Mouse (Mus musculus) heart, embryonic 15.5 days (tissue): ENCODE results near the gene D430019H16Rik. TPM values are rescaled to one million over a fixed set of nuclear protein-coding genes. Genes with fewer than 3 reads are reported as not detected.

Source experiments
- ATAC-seq: fragments of 200-750 bp; cut with Nextera tagmentation; replicated peaks from 2 replicates; pipeline ENCODE4 v1.8.0; 2017; ENCODE audit warnings: low read depth, moderate TSS enrichment; ENCODE audit not compliant: insufficient number of reproducible peaks, insufficient read depth, low FRiP score
- H3K27ac ChIP-seq: fragments of 300-500 bp; sonication (generic); 2 replicates; pipeline ENCODE4 v1.5.1; 2015; ENCODE audit warnings: mild to moderate bottlenecking, inconsistent platforms
- H3K27me3 ChIP-seq: fragments of 300-500 bp; sonication (generic); 2 replicates; pipeline ENCODE4 v1.6.1; 2015; ENCODE audit warnings: inconsistent platforms
- H3K36me3 ChIP-seq: fragments of 300-500 bp; sonication (generic); 2 replicates; pipeline ENCODE4 v1.6.1; 2015; ENCODE audit warnings: mild to moderate bottlenecking, inconsistent platforms
- H3K4me1 ChIP-seq: fragments of 300-500 bp; sonication (generic); replicated peaks from 2 replicates; pipeline ENCODE4 v1.6.1; 2015; ENCODE audit warnings: inconsistent platforms
- H3K4me2 ChIP-seq: fragments of 300-500 bp; sonication (generic); 2 replicates; pipeline ENCODE4 v1.6.1; 2015; ENCODE audit warnings: inconsistent platforms, mild to moderate bottlenecking, moderate library complexity
- H3K4me3 ChIP-seq: fragments of 300-500 bp; sonication (generic); 2 replicates; pipeline ENCODE4 v1.5.1; 2015; ENCODE audit warnings: mild to moderate bottlenecking, inconsistent platforms
- H3K9ac ChIP-seq: fragments of 300-500 bp; sonication (generic); 2 replicates; pipeline ENCODE4 v1.6.1; 2015; ENCODE audit warnings: mild to moderate bottlenecking, inconsistent platforms
- H3K9me3 ChIP-seq: fragments of 300-500 bp; sonication (generic); replicated peaks from 2 replicates; pipeline ENCODE4 v1.6.1; 2016; ENCODE audit warnings: inconsistent platforms
- WGBS: fragments of 180-500 bp; shearing (Covaris S2); methylation state at CpG from one replicate; pipeline ENCODE4 v1.1.7; 2015; ENCODE audit warnings: mixed read lengths; 5-methylcytosine and 5-hydroxymethylcytosine counted together
- polyA plus RNA-seq: library from polyadenylated mRNA; unstranded; fragments of >200 nt; fragmentation: Nextera tagmentation; extraction: Ambion mirVana; gene quantifications from 2 replicates; pipeline ENCODE4 v1.2.1, GENCODE M21; 2015

The D430019H16Rik gene
- 0.24 and 0.43 TPM in 2 replicates for polyA plus RNA-seq

GRCm38 (mm10) chr12:105453670-105454257 lies at the start of gene D430019H16Rik:
TSS of gene D430019H16Rik (plus strand) at chr12:105453856.
- peak within 1 kb of the TSS; percentile 59 for H3K4me3 ChIP-seq
- peaks cover 10% of the 10 kb centered on the region; the same call in 1 of the 2 replicates for H3K27me3 ChIP-seq
- peak; percentile 74 for ATAC-seq
- H3K4me2 ChIP-seq: peak within 1 kb of the TSS; percentile 94
- under 1% methylated on average over 38 of the region's 38 CpGs for WGBS
- H3K27ac ChIP-seq: no peak within 1 kb of the TSS
- peak within 1 kb of the TSS; percentile 53 for H3K9ac ChIP-seq
- H3K9me3 ChIP-seq: no peaks in the 10 kb centered on the region
- H3K36me3 ChIP-seq: no peaks in the 10 kb centered on the region
- H3K4me1 ChIP-seq: peaks cover 17% of the 10 kb centered on the region

- Histone ChIP-seq H3K4me3 (no peak overlapping the region), H3K4me2 (no peak overlapping the region), H3K4me1 (no peaks in the 10 kb centered on the region), H3K27ac (no peak overlapping the region), H3K36me3 (no peaks in the 10 kb centered on the region), H3K27me3 (peaks cover 7% of the 10 kb centered on the region; the same call in 1 of the 2 replicates), H3K9me3 (no peaks in the 10 kb centered on the region), H3K9ac (no peak overlapping the region)
- no peak for ATAC-seq
- 49% methylated on average over 6 of the region's 6 CpGs for WGBS
Measured at GRCm38 (mm10) chr12:105406008-105406407, 47.6 kb upstream of the D430019H16Rik start.

GRCm38 (mm10) chr12:105413909-105414308 lies 39.7 kb upstream of the D430019H16Rik start:
- ATAC-seq: no peak

DNA sequence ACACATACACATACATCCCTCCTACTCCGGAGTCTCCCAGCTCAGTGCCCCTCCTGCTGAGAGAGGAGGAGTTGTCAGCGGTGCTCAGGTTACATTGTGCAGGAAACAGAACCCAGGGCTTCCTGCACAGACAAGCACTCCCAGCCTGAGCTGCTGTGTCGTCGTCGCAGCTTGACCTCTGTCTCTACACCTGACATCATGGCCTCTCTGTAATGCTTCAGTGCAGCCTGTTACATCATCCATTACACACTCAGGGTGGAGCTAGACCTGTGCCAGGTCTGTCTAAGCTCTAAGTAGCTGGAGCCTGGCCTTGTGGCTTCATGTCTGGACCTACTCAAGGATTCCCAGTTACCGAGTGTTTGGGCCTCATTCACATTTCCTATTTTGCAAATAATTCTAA lies 33.2 kb upstream of the D430019H16Rik start:
- no peak for ATAC-seq
- no peak overlapping the region for H3K4me3 ChIP-seq
- H3K9me3 ChIP-seq: no peaks in the 10 kb centered on the region
- H3K9ac ChIP-seq: no peak overlapping the region
- no peaks in the 10 kb centered on the region for H3K4me1 ChIP-seq
- no peaks in the 10 kb centered on the region for H3K36me3 ChIP-seq
- no peak overlapping the region for H3K4me2 ChIP-seq
- H3K27ac ChIP-seq: no peak overlapping the region
- peaks cover 11% of the 10 kb centered on the region for H3K27me3 ChIP-seq
- WGBS: 34% methylated on average over 6 of the region's 6 CpGs

More at GRCm38 (mm10) chr12:105413909-105414308, 39.7 kb upstream of the D430019H16Rik start:
- H3K4me2 ChIP-seq: no peak overlapping the region
- WGBS: 83% methylated on average over 8 of the region's 8 CpGs
- H3K4me1 ChIP-seq: no peaks in the 10 kb centered on the region
- no peak overlapping the region for H3K4me3 ChIP-seq
- H3K9ac ChIP-seq: no peak overlapping the region
- H3K27ac ChIP-seq: no peak overlapping the region
- H3K36me3 ChIP-seq: no peaks in the 10 kb centered on the region
- H3K27me3 ChIP-seq: peaks cover 9% of the 10 kb centered on the region; the same call in 1 of the 2 replicates
- H3K9me3 ChIP-seq: no peaks in the 10 kb centered on the region

- Histone ChIP-seq H3K4me2 (no peak overlapping the region), H3K9ac (no peak overlapping the region), H3K27ac (no peak overlapping the region), H3K27me3 (peaks cover 9% of the 10 kb centered on the region), H3K9me3 (no peaks in the 10 kb centered on the region), H3K4me3 (no peak overlapping the region), H3K36me3 (no peaks in the 10 kb centered on the region), H3K4me1 (no peaks in the 10 kb centered on the region; the same call in 1 of the 2 replicates)
- 57% methylated on average over 7 of the region's 7 CpGs for WGBS
- no peak for ATAC-seq
Measured at GRCm38 (mm10) chr12:105426541-105426940, 27.1 kb upstream of the D430019H16Rik start.

DNA sequence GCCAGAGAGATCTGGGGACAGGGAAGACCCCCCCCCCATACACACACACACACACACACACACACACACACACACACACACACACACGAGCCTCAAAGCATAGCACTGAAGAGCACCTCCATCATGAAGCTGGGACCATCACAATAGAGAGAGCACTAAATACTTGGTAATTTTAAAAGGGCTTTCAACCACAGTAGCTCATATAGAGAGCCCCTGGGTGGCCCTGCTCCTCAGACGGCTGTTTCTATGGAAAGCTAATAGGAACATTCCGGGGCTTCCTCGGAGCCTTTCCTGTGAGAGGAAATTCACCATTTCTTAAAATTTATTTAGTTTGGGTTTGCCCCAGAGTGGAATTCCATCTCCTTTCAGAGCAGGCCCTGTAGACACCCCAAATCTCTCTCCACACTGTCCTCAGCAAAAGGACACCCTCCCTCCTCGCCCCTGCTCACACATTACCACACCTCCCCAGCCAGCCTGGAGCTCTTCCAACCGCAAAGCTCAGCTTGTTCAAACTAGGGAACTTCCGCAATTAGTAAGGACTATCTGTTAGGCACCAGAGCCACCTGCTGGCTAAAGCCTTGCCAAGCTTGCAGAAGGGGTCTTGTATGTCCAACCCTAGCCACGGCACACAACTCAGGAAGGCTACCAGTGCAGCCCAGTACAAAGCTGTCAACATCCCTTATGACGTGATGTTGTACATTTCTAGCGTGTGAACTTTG lies 26.5 kb upstream of the D430019H16Rik start:
- no peaks in the 10 kb centered on the region for H3K36me3 ChIP-seq
- H3K4me1 ChIP-seq: no peaks in the 10 kb centered on the region; the same call in 1 of the 2 replicates
- no peak overlapping the region for H3K4me3 ChIP-seq
- no peak overlapping the region for H3K9ac ChIP-seq
- H3K27me3 ChIP-seq: peaks cover 9% of the 10 kb centered on the region
- WGBS: 19% methylated on average over 10 of the region's 10 CpGs
- no peaks in the 10 kb centered on the region for H3K9me3 ChIP-seq
- ATAC-seq: no peak; the same call in 1 of the 2 replicates
- H3K4me2 ChIP-seq: no peak overlapping the region; the same call in 1 of the 2 replicates
- no peak overlapping the region for H3K27ac ChIP-seq

GRCm38 (mm10) chr12:105431872-105432271 lies 21.8 kb upstream of the D430019H16Rik start:
- Histone ChIP-seq H3K36me3 (no peaks in the 10 kb centered on the region), H3K4me2 (no peak overlapping the region), H3K4me3 (no peak overlapping the region), H3K27ac (no peak overlapping the region), H3K9me3 (no peaks in the 10 kb centered on the region), H3K4me1 (no peaks in the 10 kb centered on the region; the same call in 1 of the 2 replicates), H3K27me3 (peaks cover 4% of the 10 kb centered on the region; the same call in 1 of the 2 replicates), H3K9ac (no peak overlapping the region)
- no peak for ATAC-seq
- WGBS: 37% methylated on average over 3 of the region's 3 CpGs

- H3K9ac ChIP-seq: no peak overlapping the region
- H3K27ac ChIP-seq: no peak overlapping the region
- peaks cover 4% of the 10 kb centered on the region; the same call in 1 of the 2 replicates for H3K27me3 ChIP-seq
- no peak for ATAC-seq
- H3K4me2 ChIP-seq: no peak overlapping the region
- whole genome bisulfite sequencing: 43% methylated on average over 3 of the region's 3 CpGs
- no peaks in the 10 kb centered on the region for H3K9me3 ChIP-seq
- H3K4me1 ChIP-seq: no peaks in the 10 kb centered on the region
- H3K4me3 ChIP-seq: no peak overlapping the region
- no peaks in the 10 kb centered on the region for H3K36me3 ChIP-seq
Measured at GRCm38 (mm10) chr12:105432807-105433206, 20.8 kb upstream of the D430019H16Rik start.

- Histone ChIP-seq H3K36me3 (no peaks in the 10 kb centered on the region), H3K27ac (no peak overlapping the region), H3K4me2 (no peak overlapping the region), H3K27me3 (no peaks in the 10 kb centered on the region), H3K4me1 (no peaks in the 10 kb centered on the region), H3K4me3 (no peak overlapping the region), H3K9ac (no peak overlapping the region), H3K9me3 (no peaks in the 10 kb centered on the region)
- WGBS: 39% methylated on average over 5 of the region's 5 CpGs
- ATAC-seq: no peak
Measured at GRCm38 (mm10) chr12:105438259-105438658, 15.4 kb upstream of the D430019H16Rik start.

- 63% methylated on average over 6 of the region's 6 CpGs for WGBS
- no peak for ATAC-seq
- Histone ChIP-seq H3K9ac (no peak overlapping the region), H3K4me1 (no peaks in the 10 kb centered on the region), H3K4me2 (no peak overlapping the region), H3K4me3 (no peak overlapping the region), H3K9me3 (no peaks in the 10 kb centered on the region), H3K27ac (no peak overlapping the region), H3K27me3 (no peaks in the 10 kb centered on the region), H3K36me3 (no peaks in the 10 kb centered on the region)
Measured at GRCm38 (mm10) chr12:105439976-105440375, 13.7 kb upstream of the D430019H16Rik start.

GRCm38 (mm10) chr12:105443569-105443968 lies 10.1 kb upstream of the D430019H16Rik start:
- Histone ChIP-seq H3K4me1 (no peaks in the 10 kb centered on the region), H3K9me3 (no peaks in the 10 kb centered on the region), H3K9ac (no peak overlapping the region), H3K4me3 (no peak overlapping the region), H3K27ac (no peak overlapping the region), H3K27me3 (no peaks in the 10 kb centered on the region), H3K36me3 (no peaks in the 10 kb centered on the region), H3K4me2 (no peak overlapping the region)
- 56% methylated on average over 5 of the region's 5 CpGs for WGBS
- no peak for ATAC-seq
